Mouse (Mus musculus): Measurements from ENCODE around the gene Trpm5. TPM values are rescaled to one million over a fixed set of nuclear protein-coding genes. Genes with fewer than 3 reads are reported as not detected.
A peak's percentile ranks its signal among the peaks of the same experiment; 100 is the strongest.

The Trpm5 gene
- total RNA-seq, 2 experiments from 2014 or later: 0.38 TPM

- intact Hi-C loops (cut with DNase I): no loop called here
- DNase-seq: no peak
Measured at GRCm38 (mm10) chr7:143106672-143107465, 12.4 kb upstream of the Trpm5 start.

- DNase-seq: no peak
- intact Hi-C loops (cut with DNase I): no loop called here
Measured at GRCm38 (mm10) chr7:143106062-143106461, 11.6 kb upstream of the Trpm5 start, which contains the start of gene Kcnq1. Gene Kcnq1 (plus strand): TSS chr7:143106362.

- intact Hi-C loops (cut with DNase I): no loop called here
- no peak for DNase-seq
Measured at GRCm38 (mm10) chr7:143105258-143105897, 10.9 kb upstream of the Trpm5 start.

GRCm38 (mm10) chr7:143100759-143101158 lies 6.3 kb upstream of the Trpm5 start:
- DNase-seq: no peak
- intact Hi-C loops (cut with DNase I): no loop called here

- intact Hi-C loops (cut with DNase I): no loop called here
- no peak for DNase-seq
Measured at GRCm38 (mm10) chr7:143095554-143095907, 1.1 kb upstream of the Trpm5 start.

- no peak for DNase-seq
- intact Hi-C loops (cut with DNase I): no loop called here
Measured at GRCm38 (mm10) chr7:143093847-143094246, 595 bp downstream of the Trpm5 start.

GRCm38 (mm10) chr7:143087070-143087579 lies 7.3 kb downstream of the Trpm5 start:
- peak; percentile 50 for DNase-seq
- intact Hi-C loops (cut with DNase I): loop anchor here (5.0 to 10.0 kb wide), 2 partner anchors 80 to 192 kb away; partner anchors contain the start of gene Tspan32

GRCm38 (mm10) chr7:143086366-143086765 lies 8.1 kb downstream of the Trpm5 start:
- peak; percentile 69 for DNase-seq
- intact Hi-C loops (cut with DNase I): loop anchor here (5.0 to 10.0 kb wide), 2 partner anchors 79 to 192 kb away; partner anchors contain the start of gene Tspan32

GRCm38 (mm10) chr7:143083708-143084107 lies 10.7 kb downstream of the Trpm5 start:
- DNase-seq: no peak
- intact Hi-C loops (cut with DNase I): loop anchor here (10.0 kb wide), 1 partner anchor 189 kb away; no protein-coding TSS in a partner anchor

GRCm38 (mm10) chr7:143082024-143082423 lies 12.4 kb downstream of the Trpm5 start:
- DNase-seq: no peak
- intact Hi-C loops (cut with DNase I): loop anchor here (10.0 kb wide), 1 partner anchor 187 kb away; no protein-coding TSS in a partner anchor

- intact Hi-C loops (cut with DNase I): no loop called here
- no peak for DNase-seq
Measured at GRCm38 (mm10) chr7:143077351-143077750, 17.1 kb downstream of the Trpm5 start.

- DNase-seq: no peak
- intact Hi-C loops (cut with DNase I): no loop called here
Measured at GRCm38 (mm10) chr7:143075394-143075793, 19.0 kb downstream of the Trpm5 start.

- DNase-seq: peak; percentile 52
- intact Hi-C loops (cut with DNase I): no loop called here
Measured at GRCm38 (mm10) chr7:143073086-143073485, 21.4 kb downstream of the Trpm5 start.

GRCm38 (mm10) chr7:143072605-143073004 lies 21.8 kb downstream of the Trpm5 start:
- DNase-seq: no peak
- intact Hi-C loops (cut with DNase I): no loop called here

GRCm38 (mm10) chr7:143070506-143071070 lies 23.9 kb downstream of the Trpm5 start:
- no peak for DNase-seq
- intact Hi-C loops (cut with DNase I): no loop called here

- intact Hi-C loops (cut with DNase I): no loop called here
- peak; percentile 39 for DNase-seq
Measured at GRCm38 (mm10) chr7:143069751-143070400, 24.6 kb downstream of the Trpm5 start.

GRCm38 (mm10) chr7:143068882-143069591 lies 25.4 kb downstream of the Trpm5 start, which contains the start of gene Tssc4:
Gene Tssc4 (plus strand): TSS chr7:143069249.
- DNase-seq: peak; percentile 99
- intact Hi-C loops (cut with DNase I): no loop called here

GRCm38 (mm10) chr7:143068316-143068881 lies 26.0 kb downstream of the Trpm5 start:
- intact Hi-C loops (cut with DNase I): no loop called here
- DNase-seq: peak; percentile 93

- intact Hi-C loops (cut with DNase I): no loop called here
- DNase-seq: peak; percentile 46
Measured at GRCm38 (mm10) chr7:143067897-143068296, 26.5 kb downstream of the Trpm5 start.

GRCm38 (mm10) chr7:143067469-143067868 lies 27.0 kb downstream of the Trpm5 start:
- intact Hi-C loops (cut with DNase I): no loop called here
- DNase-seq: no peak

Data from left cerebral cortex, postnatal 4 days (tissue).